Mouse (Mus musculus) heart, adult 2 months (tissue): ENCODE measurements at regions not wholly inside any gene's neighbourhood (a gene's known extent, or its start where the extent isn't known, plus 50 kb on each side); places are given as distances from the start of the nearest gene placed in this dataset.

Source experiments
- DNase-seq, 2 experiments: peaks; one replicate each; pipeline ENCODE4 v3.0.0; 2021
- H3K27ac ChIP-seq: fragments of 200-600 bp; 2 replicates; pipeline ENCODE4 v1.8.1; 2022
- H3K27me3 ChIP-seq: fragments of 200-500 bp; 2 replicates; pipeline ENCODE4 v1.6.1; 2012; ENCODE audit warnings: mild to moderate bottlenecking, low read length, inconsistent platforms, mixed read lengths; ENCODE audit not compliant: control insufficient read depth, insufficient read depth
- H3K36me3 ChIP-seq: fragments of 200-500 bp; 2 replicates; pipeline ENCODE4 v1.6.1; 2012; ENCODE audit warnings: low read length, inconsistent platforms; ENCODE audit not compliant: control insufficient read depth, insufficient read depth
- H3K4me1 ChIP-seq: fragments of 200-500 bp; 2 replicates; pipeline ENCODE4 v1.6.1; 2011; ENCODE audit warnings: low read length; ENCODE audit not compliant: control insufficient read depth, insufficient read depth
- H3K4me3 ChIP-seq: fragments of 200-600 bp; 2 replicates; pipeline ENCODE4 v1.8.1; 2022
- H3K79me2 ChIP-seq: fragments of 200-500 bp; replicated peaks from 2 replicates; pipeline ENCODE4 v1.6.1; 2012; ENCODE audit warnings: mild to moderate bottlenecking, inconsistent platforms, low read length, moderate library complexity, mixed read lengths; ENCODE audit not compliant: control insufficient read depth, insufficient read depth
- H3K9ac ChIP-seq: fragments of 200-500 bp; 2 replicates; pipeline ENCODE4 v1.6.1; 2012; ENCODE audit warnings: low read depth, mild to moderate bottlenecking, control low read depth, inconsistent platforms, low read length, mixed read lengths
- CTCF ChIP-seq: fragments of 200-600 bp; IDR thresholded peaks from 2 replicates; pipeline ENCODE4 v1.8.1; 2022; ENCODE audit warnings: antibody characterized with exemption, mild to moderate bottlenecking, moderate library complexity
- EP300 ChIP-seq: fragments of 200-500 bp; IDR thresholded peaks from 2 replicates; pipeline ENCODE4 v1.6.1; 2011; ENCODE audit warnings: low read depth, low read length, control low read depth; ENCODE audit not compliant: insufficient read depth
- POLR2A ChIP-seq: fragments of 200-500 bp; IDR thresholded peaks from 2 replicates; pipeline ENCODE4 v1.6.1; 2011; ENCODE audit warnings: mild to moderate bottlenecking, low read depth, low read length, control low read depth; ENCODE audit not compliant: insufficient read depth
- WGBS: fragments of 180-500 bp; shearing (Covaris S2); methylation state at CpG from one replicate; pipeline ENCODE4 v1.1.7; 2018; 5-methylcytosine and 5-hydroxymethylcytosine counted together
- intact Hi-C: fragments of 180-260 bp; cut with DNase I; formaldehyde crosslinking; loops from one replicate; pipeline ENCODE4 v1.15.1; 2025

DNA sequence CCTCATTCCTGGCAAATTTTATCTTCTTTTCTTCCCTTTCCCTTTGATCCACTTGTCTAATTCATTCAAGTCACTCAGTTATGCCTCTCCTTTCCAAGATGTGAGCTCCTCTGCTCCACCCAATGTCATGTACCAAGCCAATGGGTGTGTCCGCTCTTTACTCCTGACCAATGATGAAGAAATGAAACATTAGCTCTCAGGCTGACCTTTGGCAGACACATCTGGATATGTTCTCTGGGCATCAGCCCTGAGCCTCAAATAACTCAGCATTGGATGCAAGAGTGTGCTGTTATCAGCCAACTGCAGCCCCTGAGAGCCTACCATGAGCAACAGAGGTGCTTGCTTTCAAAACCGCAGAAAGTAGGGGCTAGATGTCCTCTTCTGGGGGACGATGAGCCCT is 186.2 kb upstream of the Unc93a2 start:
- Histone ChIP-seq H3K4me3 (no peak overlapping the region), H3K27me3 (no peaks in the 10 kb centered on the region), H3K9ac (no peak overlapping the region), H3K79me2 (no peaks in the 10 kb centered on the region), H3K4me1 (0 out of 2 replicates have a peak, but pooled peaks cover 1% of the 10 kb centered on the region), H3K27ac (no peak overlapping the region), H3K36me3 (no peaks in the 10 kb centered on the region)
- no peak for TF ChIP-seq CTCF
- intact Hi-C loops, result no loop called here
- WGBS, result 71% methylated on average over 3 of the region's 3 CpGs
- DNase-seq, result peak in 1 of 2 experiments; percentile 53

DNA sequence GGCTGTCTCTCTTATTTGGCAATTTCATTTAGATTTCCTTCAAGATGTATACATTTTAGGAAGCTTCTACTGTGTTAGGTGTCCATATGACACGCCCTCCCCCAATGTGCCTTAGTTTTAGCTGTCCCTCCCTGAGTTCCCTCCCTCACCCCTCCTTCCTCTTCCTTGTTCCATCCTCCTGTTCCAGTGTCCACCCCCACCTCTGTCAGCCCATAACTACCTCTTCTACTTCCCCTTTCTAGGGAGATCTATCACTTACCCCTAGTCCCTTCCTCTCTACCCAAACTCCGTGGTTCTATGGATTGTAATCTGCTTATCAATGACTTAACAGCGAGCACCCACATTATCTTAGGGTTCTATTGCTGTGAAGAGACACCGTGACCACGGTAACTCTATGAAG is 183.2 kb upstream of the Unc93a2 start:
- no peaks in the 10 kb centered on the region for H3K36me3 ChIP-seq
- H3K27me3 ChIP-seq, result no peaks in the 10 kb centered on the region
- 87% methylated on average over 5 of the region's 5 CpGs for WGBS
- H3K9ac ChIP-seq, result no peak overlapping the region
- H3K27ac ChIP-seq, result no peak overlapping the region
- no peak overlapping the region for H3K4me3 ChIP-seq
- H3K4me1 ChIP-seq, result 0 out of 2 replicates have a peak, but pooled peaks cover 1% of the 10 kb centered on the region
- no peak for DNase-seq
- no peaks in the 10 kb centered on the region for H3K79me2 ChIP-seq
- TF ChIP-seq EP300, result no peak
- TF ChIP-seq CTCF, result no peak
- TF ChIP-seq POLR2A, result no peak
- intact Hi-C loops, result no loop called here

DNA sequence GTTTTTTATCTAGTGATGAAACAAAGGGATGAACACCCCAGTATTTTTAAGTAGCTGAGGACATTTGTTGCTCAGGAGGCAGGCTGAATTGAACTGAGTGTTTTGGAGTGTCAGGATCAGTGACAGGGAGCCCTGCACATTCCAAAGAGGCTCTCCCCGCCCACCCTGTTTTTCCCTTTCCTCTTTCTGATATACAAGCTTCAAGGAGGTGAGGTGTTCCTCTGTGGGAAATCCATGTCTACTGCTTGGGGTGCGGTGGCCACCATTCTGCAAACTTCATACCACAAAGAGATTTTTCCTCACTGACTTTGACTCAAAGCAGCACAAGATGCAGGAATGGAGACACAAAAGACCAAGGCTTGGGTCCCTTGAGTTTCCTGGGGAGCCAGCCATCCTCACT is 180.5 kb upstream of the Unc93a2 start:
- Histone ChIP-seq H3K4me3 (no peak overlapping the region), H3K4me1 (no peaks in the 10 kb centered on the region), H3K36me3 (no peaks in the 10 kb centered on the region), H3K79me2 (no peaks in the 10 kb centered on the region), H3K9ac (no peak overlapping the region), H3K27me3 (no peaks in the 10 kb centered on the region), H3K27ac (no peak overlapping the region)
- TF ChIP-seq CTCF (no peak), EP300 (no peak), POLR2A (no peak)
- no peak for DNase-seq
- 51% methylated on average over 2 of the region's 2 CpGs for WGBS
- intact Hi-C loops, result no loop called here

DNA sequence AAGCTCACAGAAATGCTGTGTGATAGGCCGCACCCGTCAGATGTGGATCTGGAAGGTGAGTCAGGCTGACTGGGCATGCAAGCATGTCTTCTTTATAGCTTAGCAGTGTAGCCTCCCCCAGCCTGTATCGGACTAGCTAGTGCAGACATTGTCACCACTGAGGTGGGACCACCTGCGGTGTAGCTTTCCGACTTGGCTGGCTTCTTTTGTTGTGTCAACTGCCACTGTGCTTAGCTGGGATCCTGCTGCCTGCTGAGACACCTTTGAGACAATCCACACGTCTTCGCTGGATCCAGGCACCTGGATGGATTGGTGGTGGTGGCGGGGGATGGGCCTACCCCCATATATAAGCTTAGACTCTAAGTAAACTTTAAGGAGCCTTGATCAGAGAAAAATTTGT is 177.7 kb upstream of the Unc93a2 start:
- TF ChIP-seq POLR2A, result no peak
- no peak for TF ChIP-seq EP300
- TF ChIP-seq CTCF, result no peak
- H3K36me3 ChIP-seq, result no peaks in the 10 kb centered on the region
- DNase-seq, result no peak
- no peaks in the 10 kb centered on the region for H3K27me3 ChIP-seq
- no peak overlapping the region for H3K27ac ChIP-seq
- H3K9ac ChIP-seq, result no peak overlapping the region
- no peaks in the 10 kb centered on the region for H3K4me1 ChIP-seq
- WGBS, result 64% methylated on average over 8 of the region's 8 CpGs
- intact Hi-C loops, result no loop called here
- no peak overlapping the region for H3K4me3 ChIP-seq
- H3K79me2 ChIP-seq, result no peaks in the 10 kb centered on the region

DNA sequence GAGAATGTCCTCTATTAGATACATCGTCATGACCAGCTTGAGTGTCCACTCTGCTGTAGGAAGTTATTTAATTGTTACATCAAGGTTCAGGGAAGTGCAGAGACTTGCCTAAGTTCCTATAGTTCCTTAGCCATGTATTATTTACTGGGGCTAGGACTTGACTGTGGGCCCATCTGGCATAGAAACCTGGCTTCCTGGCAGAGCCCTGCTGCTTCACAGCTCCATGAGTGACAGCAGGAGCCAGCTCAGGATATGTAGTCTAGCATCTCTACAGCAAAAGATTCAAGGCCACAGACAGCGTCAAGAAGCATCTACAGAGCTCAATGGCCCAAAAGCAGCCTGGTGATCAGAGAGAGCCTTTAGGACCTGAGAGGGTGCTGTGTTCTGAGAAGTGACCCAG is 163.2 kb upstream of the Unc93a2 start:
- Histone ChIP-seq H3K27ac (no peak overlapping the region), H3K27me3 (no peaks in the 10 kb centered on the region), H3K4me3 (no peak overlapping the region), H3K4me1 (no peaks in the 10 kb centered on the region), H3K79me2 (no peaks in the 10 kb centered on the region), H3K9ac (no peak overlapping the region), H3K36me3 (no peaks in the 10 kb centered on the region)
- 73% methylated on average over 2 of the region's 2 CpGs for WGBS
- DNase-seq, result no peak
- TF ChIP-seq CTCF, result no peak
- no peak for TF ChIP-seq EP300
- TF ChIP-seq POLR2A, result no peak
- intact Hi-C loops, result no loop called here

DNA sequence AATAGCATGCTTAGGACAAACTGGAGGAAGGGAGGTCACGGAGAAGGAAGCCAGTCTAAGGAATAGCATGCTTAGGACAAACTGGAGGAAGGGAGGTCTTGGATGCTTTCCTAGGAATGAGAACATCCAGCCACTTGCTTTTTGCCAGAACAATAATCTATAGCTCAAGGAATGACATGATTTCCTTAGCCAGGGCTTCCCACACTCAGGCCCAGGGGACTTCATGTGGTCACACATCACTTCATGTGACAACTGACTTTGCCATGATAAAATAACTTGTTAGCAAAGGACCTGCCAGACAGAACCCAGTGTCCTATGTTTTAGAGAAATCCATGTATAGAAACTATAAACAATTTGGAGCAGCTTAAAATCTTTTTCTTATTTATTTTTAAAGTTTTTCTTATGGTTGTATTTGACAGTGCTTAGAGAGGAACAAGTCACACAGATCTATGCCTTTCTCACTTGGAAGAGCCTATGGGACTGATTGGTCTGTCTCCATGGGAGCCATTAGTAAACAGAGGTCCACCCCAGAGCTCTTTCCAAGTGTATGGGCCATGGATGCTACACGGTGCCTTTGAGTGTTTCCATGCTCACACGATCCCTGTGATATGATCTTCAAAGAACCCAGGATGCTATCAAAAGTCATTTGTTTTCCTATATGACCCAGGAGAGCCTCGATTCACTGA is 153.3 kb upstream of the Unc93a2 start:
- no peak for TF ChIP-seq EP300
- TF ChIP-seq POLR2A, result no peak
- TF ChIP-seq CTCF, result no peak
- Histone ChIP-seq H3K9ac (no peak overlapping the region), H3K4me3 (no peak overlapping the region), H3K36me3 (no peaks in the 10 kb centered on the region), H3K4me1 (peaks cover 2% of the 10 kb centered on the region), H3K79me2 (no peaks in the 10 kb centered on the region), H3K27ac (no peak overlapping the region), H3K27me3 (no peaks in the 10 kb centered on the region)
- 31% methylated on average over 4 of the region's 4 CpGs for WGBS
- DNase-seq, result no peak
- intact Hi-C loops, result no loop called here
